Mouse (Mus musculus): ENCODE measurements around the gene Myh6.
"Not testable (repeated sequence)": the region's sequence is repeated elsewhere in the genome, so short reads cannot be mapped to it uniquely, and the experiment has no call there.

Myh6 gene

DNA sequence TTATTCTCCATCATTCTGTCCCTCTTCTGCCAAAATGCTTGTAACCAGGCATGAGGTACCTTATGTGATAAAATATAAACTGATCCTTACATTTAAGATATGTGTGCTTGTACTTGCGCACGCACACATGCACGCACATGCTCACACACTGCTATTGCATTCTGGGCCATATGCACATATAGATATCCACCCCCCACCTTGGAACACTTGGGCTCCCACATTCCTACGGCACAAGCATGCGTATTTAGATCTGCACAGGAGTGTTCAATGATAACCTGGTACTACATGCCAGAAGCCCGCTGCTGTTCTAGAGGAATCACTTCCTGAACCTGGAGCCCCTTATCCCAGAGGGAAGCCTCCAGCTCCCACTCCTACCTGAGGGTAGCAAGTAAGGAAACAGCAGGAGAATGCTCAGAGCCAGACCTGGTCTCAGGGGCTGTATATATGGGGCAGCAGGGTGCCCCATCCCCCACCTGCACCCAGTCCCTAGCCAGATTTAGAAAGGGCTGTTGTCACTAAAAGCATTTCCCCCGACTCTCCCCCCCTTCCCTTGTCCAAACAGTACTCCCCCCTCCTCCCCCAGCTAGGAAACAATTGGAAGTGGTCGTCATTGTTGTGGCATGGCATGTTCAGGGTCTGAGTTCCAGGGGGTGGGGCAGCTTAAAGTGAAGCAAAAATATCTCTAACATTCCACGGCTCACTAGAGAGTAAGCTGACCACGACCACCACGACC lies 27.6 kb upstream of the Myh6 start, which contains the start of gene Myh7:
Gene Myh7 (minus strand): TSS at position 491 of the 733 bp plus-strand sequence.
- DNase-seq (ENCODE audit: low read depth) = no peak

DNA sequence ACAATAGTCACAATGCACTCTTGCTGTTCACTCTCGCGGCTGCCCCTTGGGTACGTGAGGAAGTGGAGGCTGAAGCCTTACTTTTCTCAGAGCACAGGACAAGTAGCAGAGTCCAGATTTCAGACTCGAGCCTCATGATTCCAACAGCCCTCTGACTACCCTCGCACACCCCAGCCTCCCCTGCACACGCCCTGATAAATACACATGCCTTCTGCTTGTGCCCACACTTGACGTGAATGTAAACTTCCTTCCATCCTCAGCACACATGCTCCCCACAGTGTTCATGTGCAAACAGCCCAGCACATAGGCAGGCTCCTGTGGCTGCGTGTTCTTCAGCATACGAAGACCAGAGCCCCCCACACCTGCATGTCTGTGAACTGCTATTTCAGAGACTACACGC lies 26.9 kb upstream of the Myh6 start:
- no peak for DNase-seq (ENCODE audit: low read depth)

DNA sequence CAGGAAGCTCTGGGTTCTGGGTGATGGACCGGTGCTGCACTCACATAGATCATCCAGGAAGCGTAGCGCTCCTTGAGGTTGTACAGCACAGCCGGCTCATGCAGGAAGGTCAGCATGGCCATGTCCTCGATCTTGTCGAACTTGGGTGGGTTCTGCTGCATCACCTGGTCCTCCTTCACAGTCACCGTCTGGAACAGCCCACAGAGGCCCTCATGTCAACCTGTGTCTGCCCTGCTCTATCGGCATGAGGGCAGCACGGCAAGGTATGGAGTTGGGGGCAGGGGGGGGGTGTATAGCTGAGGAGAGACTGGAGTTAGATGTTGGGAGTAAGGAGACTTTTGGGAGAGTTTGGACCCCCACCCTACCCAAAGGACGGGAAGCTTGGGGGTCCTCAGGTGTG lies 25.5 kb upstream of the Myh6 start:
- DNase-seq (ENCODE audit: low read depth) = no peak

DNA sequence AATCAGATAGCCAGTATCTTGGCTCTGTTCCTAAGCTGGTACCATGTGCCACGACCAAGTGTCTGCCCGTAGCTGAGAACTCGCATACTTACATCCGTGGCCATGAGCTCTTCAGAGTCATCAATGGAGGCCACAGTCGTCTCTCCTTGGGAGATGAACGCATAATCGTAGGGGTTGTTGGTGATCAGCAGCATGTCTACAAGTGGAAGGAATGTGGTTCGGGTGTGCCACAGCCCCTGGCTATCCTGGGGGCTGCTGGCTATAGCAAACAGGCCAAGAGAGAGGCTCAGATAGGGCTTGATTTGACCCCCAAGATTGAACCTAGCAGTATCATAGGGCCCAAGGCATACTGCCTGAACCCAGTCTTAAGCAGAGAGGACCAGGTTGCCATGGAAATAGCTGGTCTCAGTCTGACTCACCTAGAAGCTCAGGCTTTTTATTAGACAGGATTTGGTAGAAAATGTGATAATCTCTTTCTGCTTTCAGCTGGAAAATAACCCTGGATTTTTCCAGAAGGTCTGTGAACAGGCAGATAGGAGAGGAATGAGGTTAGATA lies 23.2 kb upstream of the Myh6 start:
- DNase-seq (ENCODE audit: low read depth) = no peak

DNA sequence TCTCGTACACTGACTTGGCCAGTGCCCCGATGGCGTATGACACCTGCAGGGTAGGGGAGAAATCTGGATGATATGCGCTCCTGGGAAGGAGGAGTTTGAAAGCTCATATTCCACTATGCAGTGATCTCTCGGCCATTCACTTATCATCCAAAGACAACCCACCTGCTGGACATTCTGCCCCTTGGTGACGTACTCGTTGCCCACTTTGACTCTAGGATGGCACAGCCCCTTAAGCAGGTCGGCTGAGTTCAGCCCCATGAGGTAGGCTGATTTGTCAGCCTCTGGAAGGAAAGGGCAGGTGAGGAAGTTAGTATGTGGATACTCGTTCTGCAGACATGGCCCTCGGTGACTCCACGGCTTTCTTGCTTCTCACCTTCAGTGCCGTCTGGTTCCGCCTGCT lies 22.2 kb upstream of the Myh6 start:
- DNase-seq (ENCODE audit: low read depth) = no peak

DNA sequence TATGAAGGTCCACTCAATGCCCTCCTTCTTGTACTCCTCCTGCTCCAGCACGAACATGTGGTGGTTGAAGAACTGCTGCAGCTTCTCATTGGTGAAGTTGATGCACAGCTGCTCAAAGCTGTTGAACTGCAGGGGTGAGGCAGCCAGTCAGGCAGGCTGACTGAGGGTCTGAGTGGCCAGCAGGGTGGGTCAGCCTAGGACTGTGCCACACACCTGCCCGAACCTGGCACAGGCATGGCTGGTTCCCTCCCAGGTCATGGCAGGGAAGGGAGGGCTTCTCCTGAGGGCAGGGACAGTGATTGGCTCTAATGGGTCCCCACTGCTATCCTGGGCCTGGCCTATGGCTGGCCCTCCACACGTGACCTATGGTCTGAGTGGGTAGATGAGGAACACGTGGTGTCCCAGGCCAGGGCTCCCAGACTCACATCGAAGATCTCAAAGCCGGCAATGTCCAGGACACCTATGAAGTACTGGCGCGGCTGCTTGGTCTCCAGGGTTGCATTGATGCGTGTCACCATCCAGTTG lies 21.7 kb upstream of the Myh6 start:
- DNase-seq (ENCODE audit: low read depth) = not testable (repeated sequence)

GRCm38 (mm10) chr14:54981934-54982333 lies 15.2 kb upstream of the Myh6 start:
- no peak for DNase-seq (ENCODE audit: low read depth)

- DNase-seq (ENCODE audit: low read depth) = no peak
Observed at GRCm38 (mm10) chr14:54978664-54979063, 11.9 kb upstream of the Myh6 start.

- no peak for DNase-seq (ENCODE audit: low read depth)
Observed at GRCm38 (mm10) chr14:54976633-54977032, 9.9 kb upstream of the Myh6 start, which contains the start of gene Gm17428. Gm17428 (plus strand) TSS chr14:54976933.

DNA sequence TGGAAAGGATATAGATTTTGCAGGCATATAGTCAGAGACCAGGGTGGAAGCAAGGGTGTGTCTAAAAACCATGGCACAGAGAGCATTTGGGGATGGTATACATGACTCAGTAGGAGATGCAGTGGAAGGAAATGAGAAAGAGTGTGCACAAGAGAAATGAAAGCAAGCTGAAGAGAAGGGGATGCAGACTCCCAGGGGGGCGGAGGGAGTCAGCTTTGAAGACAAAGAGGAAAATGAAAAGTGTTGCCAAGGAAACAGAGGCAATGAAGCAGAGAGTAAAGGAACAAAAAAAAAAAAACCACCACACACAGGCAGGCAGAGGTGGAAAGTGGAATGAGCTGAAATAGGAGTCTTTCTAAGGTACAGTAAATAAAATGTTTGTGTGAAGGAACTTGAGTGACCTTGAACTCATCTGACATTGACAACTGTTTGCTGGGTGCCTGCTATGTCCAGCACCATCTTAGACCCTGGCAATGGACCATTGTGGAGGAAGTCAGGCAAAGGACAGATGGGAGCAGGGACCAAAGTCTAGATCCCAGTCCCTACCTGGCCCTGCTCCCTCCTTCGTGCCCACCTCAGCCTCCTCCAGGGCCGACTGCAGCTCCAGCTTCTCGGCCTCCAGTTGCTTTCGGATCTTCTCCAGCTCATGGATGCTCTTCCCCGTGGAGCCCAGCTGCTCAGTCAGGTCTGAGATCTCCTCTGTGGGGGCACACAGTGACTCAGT lies 7.5 kb upstream of the Myh6 start:
- no peak for DNase-seq (ENCODE audit: low read depth)

GRCm38 (mm10) chr14:54972786-54973185 lies 6.1 kb upstream of the Myh6 start:
- not testable (repeated sequence) for DNase-seq (ENCODE audit: low read depth)

DNA sequence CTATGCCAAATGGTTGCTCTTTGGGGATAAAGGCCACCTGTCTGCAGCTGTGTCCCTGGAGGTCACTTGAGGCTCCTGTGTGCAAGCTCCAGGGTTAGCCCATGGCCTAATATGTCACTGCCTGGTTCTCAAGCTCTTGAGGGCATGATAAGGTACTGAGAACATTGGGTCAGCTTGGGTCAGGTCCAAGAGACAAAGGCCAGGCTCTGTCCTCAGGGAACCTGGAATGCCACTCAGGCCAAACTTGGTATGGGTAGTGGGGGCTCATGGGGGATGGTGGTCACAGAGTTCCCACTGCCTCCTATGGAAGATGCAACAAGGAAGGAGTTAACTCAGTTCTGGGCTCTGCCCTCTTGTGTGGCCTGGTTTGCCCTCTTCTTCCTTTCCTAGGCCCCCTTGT lies 1.6 kb upstream of the Myh6 start:
- no peak for DNase-seq (ENCODE audit: low read depth)

GRCm38 (mm10) chr14:54967874-54968273 lies 1.1 kb upstream of the Myh6 start:
- no peak for DNase-seq (ENCODE audit: low read depth)

DNA sequence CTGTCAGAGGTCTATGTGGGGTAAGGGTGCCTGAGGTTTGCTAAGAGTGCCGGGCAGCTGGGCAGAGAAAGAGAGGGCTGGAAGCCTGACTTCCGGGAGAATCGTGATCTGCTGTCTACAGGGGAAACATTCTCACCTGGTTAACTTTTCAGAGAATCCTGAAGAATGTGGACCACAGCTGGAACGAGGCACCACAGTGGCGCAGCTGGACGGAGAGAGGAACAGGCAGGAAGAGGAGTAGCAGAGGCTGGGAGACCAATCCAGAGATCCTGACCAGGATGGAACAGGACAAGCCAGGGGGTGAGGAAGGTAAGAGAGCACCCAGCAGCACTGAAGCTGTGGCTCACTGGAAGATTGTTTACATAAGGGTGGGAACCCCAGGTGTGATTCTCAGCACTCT lies 1.1 kb downstream of the Myh6 start:
- no peak for DNase-seq (ENCODE audit: low read depth)

- DNase-seq (ENCODE audit: low read depth) = no peak
Observed at GRCm38 (mm10) chr14:54965044-54965443, 1.7 kb downstream of the Myh6 start.

DNA sequence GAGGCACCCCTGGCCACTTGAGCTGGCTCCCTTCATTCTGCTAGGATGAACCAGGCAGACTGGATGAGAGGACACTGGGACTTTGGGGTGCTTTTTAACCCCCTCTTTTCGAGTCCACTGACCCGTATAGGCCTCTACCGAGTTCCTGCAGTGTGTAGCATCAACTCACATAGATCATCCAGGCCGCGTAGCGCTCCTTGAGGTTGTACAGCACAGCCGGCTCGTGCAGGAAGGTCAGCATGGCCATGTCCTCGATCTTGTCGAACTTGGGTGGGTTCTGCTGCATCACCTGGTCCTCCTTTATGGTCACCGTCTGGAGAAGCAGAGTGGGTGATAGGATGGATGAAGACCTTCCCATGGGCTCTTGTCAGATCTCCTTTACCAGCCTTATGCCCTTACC lies 3.0 kb downstream of the Myh6 start:
- no peak for DNase-seq (ENCODE audit: low read depth)

GRCm38 (mm10) chr14:54962714-54963113 lies 4.0 kb downstream of the Myh6 start:
- DNase-seq (ENCODE audit: low read depth) = no peak

GRCm38 (mm10) chr14:54961487-54961886 lies 5.2 kb downstream of the Myh6 start:
- no peak for DNase-seq (ENCODE audit: low read depth)

- DNase-seq (ENCODE audit: low read depth) = peak; percentile 26
Observed at GRCm38 (mm10) chr14:54960769-54961168, 6.0 kb downstream of the Myh6 start.

- not testable (repeated sequence) for DNase-seq (ENCODE audit: low read depth)
Observed at GRCm38 (mm10) chr14:54959853-54960613, 6.7 kb downstream of the Myh6 start.

GRCm38 (mm10) chr14:54959197-54959596 lies 7.5 kb downstream of the Myh6 start:
- no peak for DNase-seq (ENCODE audit: low read depth)

DNA sequence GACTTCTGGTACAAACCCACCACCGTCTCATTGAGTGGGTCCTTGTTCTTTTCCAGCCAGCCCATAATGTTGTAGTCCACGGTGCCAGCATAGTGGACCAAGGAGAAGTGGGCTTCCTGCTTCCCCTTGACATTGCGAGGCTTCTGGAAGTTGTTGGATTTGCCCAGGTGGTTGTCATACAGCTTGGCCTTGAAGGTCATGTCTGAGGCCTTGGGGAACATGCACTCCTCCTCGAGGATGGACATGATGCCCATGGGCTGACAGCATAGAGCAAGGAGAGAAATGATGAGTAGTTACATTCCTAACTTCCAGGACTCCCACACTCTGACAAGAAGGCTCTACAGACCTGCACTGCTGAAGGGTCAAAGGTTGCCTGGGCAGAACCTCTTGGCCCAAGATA lies 8.2 kb downstream of the Myh6 start:
- no peak for DNase-seq (ENCODE audit: low read depth)

Measured in naive thymus-derived CD4-positive, alpha-beta T cell, adult 2 months (primary cell).